Mouse (Mus musculus) intestine, embryonic 16.5 days (tissue): ENCODE data around the gene Ndufv2. TPM values are rescaled to one million over a fixed set of nuclear protein-coding genes. Genes with fewer than 3 reads are reported as not detected.
"Not testable (repeated sequence)": the region's sequence is repeated elsewhere in the genome, so short reads cannot be mapped to it uniquely, and the experiment has no call there.

ENCODE experiments used
- ATAC-seq: fragments of 200-750 bp; cut with Nextera tagmentation; 2 replicates; pipeline ENCODE4 v1.8.0; 2017; ENCODE audit warnings: moderate TSS enrichment, moderate library complexity
- H3K27ac ChIP-seq: fragments of 300-500 bp; sonication (generic); 2 replicates; pipeline ENCODE4 v1.5.1; 2014; ENCODE audit warnings: mild to moderate bottlenecking, low read length
- H3K27me3 ChIP-seq: fragments of 300-500 bp; sonication (generic); replicated peaks from 2 replicates; pipeline ENCODE4 v1.6.1; 2014; ENCODE audit warnings: low read length, control low read depth, mixed read lengths; ENCODE audit not compliant: control insufficient read depth, insufficient read depth
- H3K36me3 ChIP-seq: fragments of 300-500 bp; sonication (generic); 2 replicates; pipeline ENCODE4 v1.6.1; 2014; ENCODE audit warnings: low read length, control low read depth; ENCODE audit not compliant: control insufficient read depth, insufficient read depth
- H3K4me1 ChIP-seq: fragments of 300-500 bp; sonication (generic); 2 replicates; pipeline ENCODE4 v1.6.1; 2014; ENCODE audit warnings: low read length, control low read depth, mixed read lengths; ENCODE audit not compliant: control insufficient read depth, insufficient read depth
- H3K4me2 ChIP-seq: fragments of 300-500 bp; sonication (generic); 2 replicates; pipeline ENCODE4 v1.6.1; 2014; ENCODE audit warnings: low read depth, low read length, control low read depth
- H3K4me3 ChIP-seq: fragments of 300-500 bp; sonication (generic); 2 replicates; pipeline ENCODE4 v1.5.1; 2014; ENCODE audit warnings: mild to moderate bottlenecking, low read length
- H3K9ac ChIP-seq: fragments of 300-500 bp; sonication (generic); 2 replicates; pipeline ENCODE4 v1.6.1; 2014; ENCODE audit warnings: low read depth, low read length
- H3K9me3 ChIP-seq: fragments of 300-500 bp; sonication (generic); 2 replicates; pipeline ENCODE4 v1.6.1; 2016; ENCODE audit warnings: low read length, control low read depth; ENCODE audit not compliant: control insufficient read depth
- WGBS: fragments of 180-500 bp; shearing (Covaris S2); extraction: QIAGEN DNeasy Blood & Tissue Kit; methylation state at CpG from one replicate; pipeline ENCODE4 v1.1.7; 2014; 5-methylcytosine and 5-hydroxymethylcytosine counted together
- polyA plus RNA-seq: library from polyadenylated mRNA; unstranded; fragments of >200 nt; fragmentation: Nextera tagmentation; extraction: Ambion mirVana; gene quantifications from 2 replicates; pipeline ENCODE4 v1.2.1, GENCODE M21; 2015

Ndufv2 gene
- polyA plus RNA-seq, 1 experiment from 2014 or later: 463 TPM

- ATAC-seq: no peak
- Histone ChIP-seq H3K36me3 (no peaks in the 10 kb centered on the region), H3K4me3 (no peak overlapping the region), H3K4me2 (no peak overlapping the region), H3K27me3 (no peaks in the 10 kb centered on the region), H3K4me1 (no peaks in the 10 kb centered on the region), H3K27ac (no peak overlapping the region), H3K9me3 (no peaks in the 10 kb centered on the region), H3K9ac (no peak overlapping the region)
- WGBS: 85% methylated on average over 7 of the region's 7 CpGs
Observed at GRCm38 (mm10) chr17:66073971-66074370, 27.4 kb downstream of the Ndufv2 start.

DNA sequence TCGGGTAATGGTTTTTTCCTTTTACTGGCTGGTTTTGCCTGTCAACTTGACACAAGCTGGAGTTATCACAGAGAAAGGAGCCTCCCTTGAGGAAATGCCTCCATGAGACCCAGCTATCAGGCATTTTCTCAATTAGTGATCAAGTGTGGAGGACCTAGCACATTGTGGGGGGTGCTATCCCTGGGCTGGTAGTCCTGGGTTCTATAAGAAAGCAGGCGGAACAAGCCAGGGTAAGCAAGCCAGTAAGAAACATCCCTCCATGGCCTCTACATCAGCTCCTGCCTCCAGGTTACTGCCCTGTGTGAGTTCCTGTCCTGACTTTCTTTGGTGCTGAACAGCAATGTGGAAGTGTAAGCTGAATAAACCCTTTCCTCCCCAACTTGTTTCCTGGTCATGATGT is 32.3 kb downstream of the Ndufv2 start:
- not testable (repeated sequence) for H3K4me3 ChIP-seq, H3K9ac ChIP-seq, H3K27me3 ChIP-seq, H3K9me3 ChIP-seq, H3K36me3 ChIP-seq, ATAC-seq, H3K27ac ChIP-seq, H3K4me2 ChIP-seq, H3K4me1 ChIP-seq
- 99% methylated on average over 2 of the region's 2 CpGs for WGBS

DNA sequence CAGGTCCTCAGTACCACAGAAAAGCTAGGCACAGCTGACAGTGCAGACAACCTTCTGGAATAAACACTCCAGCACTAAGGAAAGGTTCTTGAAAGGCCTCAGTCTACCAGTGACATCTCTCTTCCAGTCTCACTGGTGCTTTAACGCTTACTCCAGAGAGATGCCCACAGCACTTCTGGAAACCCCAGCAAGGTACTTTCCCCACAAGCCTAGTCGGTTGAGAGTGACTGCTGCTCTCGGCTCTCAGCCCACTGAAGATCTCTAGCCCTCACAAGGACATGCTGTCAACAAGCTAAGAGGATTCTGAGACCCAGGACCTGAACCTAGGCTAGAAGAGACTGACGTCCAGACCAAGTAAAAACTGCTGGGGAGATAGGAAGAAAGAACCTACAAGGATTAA is 36.2 kb downstream of the Ndufv2 start:
- Histone ChIP-seq H3K4me3 (no peak overlapping the region), H3K27ac (no peak overlapping the region), H3K4me1 (no peaks in the 10 kb centered on the region), H3K9ac (no peak overlapping the region), H3K27me3 (no peaks in the 10 kb centered on the region), H3K9me3 (no peaks in the 10 kb centered on the region), H3K4me2 (no peak overlapping the region), H3K36me3 (no peaks in the 10 kb centered on the region)
- ATAC-seq: no peak
- 87% methylated on average over 4 of the region's 4 CpGs for WGBS

- 69% methylated on average over 8 of the region's 8 CpGs for WGBS
- no peak overlapping the region for H3K4me2 ChIP-seq
- H3K27me3 ChIP-seq: no peaks in the 10 kb centered on the region
Observed at GRCm38 (mm10) chr17:66061241-66061938, 40.0 kb downstream of the Ndufv2 start.

GRCm38 (mm10) chr17:66058160-66058559 is 43.2 kb downstream of the Ndufv2 start:
- H3K9ac ChIP-seq: no peak overlapping the region
- H3K4me2 ChIP-seq: no peak overlapping the region
- no peaks in the 10 kb centered on the region for H3K27me3 ChIP-seq
- no peaks in the 10 kb centered on the region for H3K9me3 ChIP-seq
- H3K36me3 ChIP-seq: no peaks in the 10 kb centered on the region
- ATAC-seq: no peak
- H3K4me1 ChIP-seq: no peaks in the 10 kb centered on the region
- H3K27ac ChIP-seq: no peak overlapping the region
- WGBS: 88% methylated on average over 4 of the region's 4 CpGs
- no peak overlapping the region for H3K4me3 ChIP-seq

More at GRCm38 (mm10) chr17:66061241-66061938, 40.0 kb downstream of the Ndufv2 start:
- no peak for ATAC-seq
- Histone ChIP-seq H3K4me1 (no peaks in the 10 kb centered on the region), H3K27ac (no peak overlapping the region), H3K9me3 (no peaks in the 10 kb centered on the region), H3K36me3 (no peaks in the 10 kb centered on the region), H3K4me3 (no peak overlapping the region), H3K9ac (no peak overlapping the region)

GRCm38 (mm10) chr17:66057145-66057544 is 44.2 kb downstream of the Ndufv2 start:
- ATAC-seq: no peak
- Histone ChIP-seq H3K4me3 (no peak overlapping the region), H3K4me1 (no peaks in the 10 kb centered on the region), H3K4me2 (no peak overlapping the region), H3K27ac (no peak overlapping the region), H3K27me3 (no peaks in the 10 kb centered on the region), H3K9ac (no peak overlapping the region), H3K9me3 (no peaks in the 10 kb centered on the region), H3K36me3 (no peaks in the 10 kb centered on the region)
- WGBS: 56% methylated on average over 2 of the region's 2 CpGs

GRCm38 (mm10) chr17:66053349-66053748 is 48.0 kb downstream of the Ndufv2 start:
- H3K27ac ChIP-seq: no peak overlapping the region
- H3K4me1 ChIP-seq: no peaks in the 10 kb centered on the region
- no peaks in the 10 kb centered on the region for H3K36me3 ChIP-seq
- ATAC-seq: no peak
- H3K27me3 ChIP-seq: no peaks in the 10 kb centered on the region
- WGBS: 57% methylated on average over 4 of the region's 4 CpGs
- no peak overlapping the region for H3K9ac ChIP-seq
- H3K4me2 ChIP-seq: no peak overlapping the region
- H3K9me3 ChIP-seq: no peaks in the 10 kb centered on the region
- no peak overlapping the region for H3K4me3 ChIP-seq

- no peak for ATAC-seq
- WGBS: 82% methylated on average over 4 of the region's 4 CpGs
- H3K36me3 ChIP-seq: no peaks in the 10 kb centered on the region
Observed at GRCm38 (mm10) chr17:66048795-66049194, 52.6 kb downstream of the Ndufv2 start.

DNA sequence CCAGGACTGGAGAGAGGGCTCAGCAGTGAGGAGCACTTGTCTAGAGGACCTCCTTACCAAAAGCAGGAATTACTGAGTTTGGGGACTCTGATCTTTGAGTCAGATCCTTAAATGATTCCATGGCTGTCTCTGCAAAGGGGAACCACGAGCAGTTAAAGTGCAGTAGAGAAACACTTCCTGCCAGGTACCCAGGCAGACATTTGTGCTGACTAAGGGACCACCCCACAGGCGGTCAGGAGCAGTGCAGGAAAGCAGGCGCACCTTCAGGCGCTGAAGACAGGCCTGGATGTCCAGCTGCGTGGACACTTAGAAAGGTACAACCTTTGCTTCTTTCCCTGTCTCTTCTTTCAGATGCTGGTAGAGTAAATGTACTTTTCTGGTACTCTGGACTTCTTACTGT is 53.2 kb downstream of the Ndufv2 start:
- Histone ChIP-seq H3K27me3 (no peaks in the 10 kb centered on the region), H3K9me3 (no peaks in the 10 kb centered on the region), H3K4me2 (no peak overlapping the region), H3K4me1 (no peaks in the 10 kb centered on the region), H3K36me3 (no peaks in the 10 kb centered on the region), H3K27ac (no peak overlapping the region), H3K9ac (no peak overlapping the region), H3K4me3 (no peak overlapping the region)
- no peak for ATAC-seq
- 64% methylated on average over 5 of the region's 5 CpGs for WGBS

More at GRCm38 (mm10) chr17:66048795-66049194, 52.6 kb downstream of the Ndufv2 start:
- Histone ChIP-seq H3K27me3 (no peaks in the 10 kb centered on the region), H3K9ac (no peak overlapping the region), H3K27ac (no peak overlapping the region), H3K4me1 (no peaks in the 10 kb centered on the region), H3K4me3 (no peak overlapping the region), H3K9me3 (no peaks in the 10 kb centered on the region), H3K4me2 (no peak overlapping the region)

DNA sequence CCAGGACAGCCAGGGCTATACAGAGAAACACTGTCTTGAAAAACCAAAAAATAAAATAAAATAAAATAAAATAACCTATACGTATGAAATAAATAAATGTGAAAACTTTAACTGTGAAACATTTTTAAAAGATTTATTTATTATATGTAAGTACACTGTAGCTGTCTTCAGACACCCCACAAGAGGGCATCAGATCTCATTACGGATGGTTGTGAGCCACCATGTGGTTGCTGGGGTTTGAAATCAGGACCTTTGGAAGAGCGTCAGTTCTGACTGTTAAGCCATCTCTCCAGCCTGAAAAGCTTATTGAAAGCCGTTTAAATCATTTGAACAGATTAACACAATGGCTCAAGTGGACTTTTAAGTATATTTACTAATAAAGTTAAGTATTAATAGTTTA is 57.7 kb downstream of the Ndufv2 start:
- not testable (repeated sequence) for H3K9ac ChIP-seq, H3K4me2 ChIP-seq, H3K4me1 ChIP-seq, H3K27ac ChIP-seq, H3K4me3 ChIP-seq, H3K27me3 ChIP-seq, H3K9me3 ChIP-seq, ATAC-seq, H3K36me3 ChIP-seq
- 85% methylated on average over 4 of the region's 4 CpGs for WGBS
